9 mouse cellular contexts compared by ENCODE assay signal in genomic region chr1:187610336-187610948, GRCm38 (mm10). TPM values are rescaled to one million over a fixed set of nuclear protein-coding genes. Genes with fewer than 3 reads are reported as not detected.
DNase-seq lines count a peak whose midpoint lies in the region; ATAC-seq lines count a peak whose summit lies in the region.
"Had no signal": no experiment of that assay in that cellular context is flagged by ENCODE, and none has a peak within 500 bp of the region (broad histone marks: within the 10 kb centered on the region; RNA-seq: fewer than 3 reads in every experiment).

No protein-coding gene starts in this region.

- peak overlapping the region; percentile 59; the same call in 1 of the 2 replicates for H3K4me3 ChIP-seq in midbrain, embryonic 10.5 days
- H3K4me3 ChIP-seq in midbrain, embryonic 15.5 days: no peak overlapping the region
- peak overlapping the region; percentile 58 for H3K4me3 ChIP-seq in kidney, embryonic 15.5 days (replicated peaks)
- H3K4me3 ChIP-seq in stomach, embryonic 15.5 days (replicated peaks): 0 out of 2 replicates have a peak overlapping the region, but pooled peaks have one; percentile 47

- no peak for ATAC-seq in midbrain, embryonic 15.5 days (replicated peaks)
- no peak for ATAC-seq in kidney, embryonic 15.5 days (replicated peaks; ENCODE audit: low FRiP score)
- no peak for ATAC-seq in stomach, embryonic 15.5 days (ENCODE audit: insufficient read depth, low FRiP score, low read depth)

- 24% methylated on average over 9 of the region's 9 CpGs for WGBS in midbrain, embryonic 10.5 days
- 36% methylated on average over 9 of the region's 9 CpGs for WGBS in midbrain, embryonic 15.5 days
- 43% methylated on average over 8 of the region's 9 CpGs for WGBS in kidney, embryonic 15.5 days
- WGBS in stomach, embryonic 15.5 days: 44% methylated on average over 8 of the region's 9 CpGs

- peaks cover 79% of the 10 kb centered on the region for H3K27me3 ChIP-seq in midbrain, embryonic 10.5 days (ENCODE audit: low read depth, poor library complexity, severe bottlenecking)
- H3K27me3 ChIP-seq in midbrain, embryonic 15.5 days (replicated peaks): peaks cover 67% of the 10 kb centered on the region
- peaks cover 66% of the 10 kb centered on the region for H3K27me3 ChIP-seq in kidney, embryonic 15.5 days
- peaks cover 44% of the 10 kb centered on the region for H3K27me3 ChIP-seq in stomach, embryonic 15.5 days (replicated peaks)

- H3K36me3 ChIP-seq in midbrain, embryonic 10.5 days: no peaks in the 10 kb centered on the region
- no peaks in the 10 kb centered on the region for H3K36me3 ChIP-seq in midbrain, embryonic 15.5 days (replicated peaks)
- no peaks in the 10 kb centered on the region for H3K36me3 ChIP-seq in kidney, embryonic 15.5 days
- no peaks in the 10 kb centered on the region for H3K36me3 ChIP-seq in stomach, embryonic 15.5 days
- H3K36me3 ChIP-seq: neural tube, embryonic 12.5 days had no signal

- no peak overlapping the region for H3K27ac ChIP-seq in midbrain, embryonic 10.5 days (replicated peaks)
- H3K27ac ChIP-seq in midbrain, embryonic 15.5 days: no peak overlapping the region
- H3K27ac ChIP-seq in kidney, embryonic 15.5 days: 0 out of 2 replicates have a peak overlapping the region, but pooled peaks have one; percentile 56
- no peak overlapping the region for H3K27ac ChIP-seq in stomach, embryonic 15.5 days
- H3K27ac ChIP-seq: neural tube, embryonic 12.5 days had no signal

- H3K9ac ChIP-seq in midbrain, embryonic 15.5 days: no peak overlapping the region
- no peak overlapping the region; the same call in 1 of the 2 replicates for H3K9ac ChIP-seq in kidney, embryonic 15.5 days
- no peak overlapping the region for H3K9ac ChIP-seq in stomach, embryonic 15.5 days
- H3K9ac ChIP-seq: neural tube, embryonic 12.5 days had no signal

- no peak overlapping the region for H3K4me2 ChIP-seq in midbrain, embryonic 15.5 days
- H3K4me2 ChIP-seq in kidney, embryonic 15.5 days: peak overlapping the region; percentile 95
- H3K4me2 ChIP-seq in stomach, embryonic 15.5 days: peak overlapping the region; percentile 92

- DNase-seq in adrenal gland, adult 2 months: peak; percentile 40
- DNase-seq in adrenal gland, postnatal 4 days (ENCODE audit: low spot score in 2 of 2): no peak
- peak; percentile 14 for DNase-seq in midbrain, embryonic 10.5 days (ENCODE audit: low spot score)
- DNase-seq in embryo, embryonic 11 days: no peak
- no peak for DNase-seq in gastrocnemius, postnatal 25 days

- H3K9me3 ChIP-seq in midbrain, embryonic 10.5 days (replicated peaks): no peaks in the 10 kb centered on the region
- no peaks in the 10 kb centered on the region for H3K9me3 ChIP-seq in midbrain, embryonic 15.5 days
- H3K9me3 ChIP-seq in kidney, embryonic 15.5 days (replicated peaks): no peaks in the 10 kb centered on the region
- no peaks in the 10 kb centered on the region for H3K9me3 ChIP-seq in stomach, embryonic 15.5 days
- H3K9me3 ChIP-seq: neural tube, embryonic 12.5 days had no signal

- peaks cover 54% of the 10 kb centered on the region for H3K4me1 ChIP-seq in midbrain, embryonic 10.5 days
- H3K4me1 ChIP-seq in midbrain, embryonic 15.5 days: peaks cover 46% of the 10 kb centered on the region
- H3K4me1 ChIP-seq in kidney, embryonic 15.5 days: peaks cover 68% of the 10 kb centered on the region
- peaks cover 41% of the 10 kb centered on the region for H3K4me1 ChIP-seq in stomach, embryonic 15.5 days

RNA-seq across cellular contexts. Expression of gene Esrrg, which starts 1.9 kb away (rescaled TPM):
- total RNA-seq in adrenal gland, adult 2 months (2021): 10 to 100 TPM; 14.8 to 17.7 TPM
- polyA plus RNA-seq in adrenal gland, adult 2 months (2012; rRNA removed): 2.1 and 3.1 TPM in 2 replicates
- 10 to 100 TPM; 20.0 to 27.2 TPM for total RNA-seq in adrenal gland, postnatal 4 days (2021)
- polyA plus RNA-seq in midbrain, embryonic 10.5 days (2016; fragmentation: Nextera tagmentation; extraction: Ambion mirVana): 2.0 and 3.5 TPM in 2 replicates
- 29.0 and 30.3 TPM in 2 replicates for polyA plus RNA-seq in midbrain, embryonic 15.5 days (2015; fragmentation: Nextera tagmentation; extraction: Ambion mirVana)
- 27.1 and 29.2 TPM in 2 replicates for polyA plus RNA-seq in kidney, embryonic 15.5 days (2015; fragmentation: Nextera tagmentation; extraction: Ambion mirVana)
- 8.2 and 9.7 TPM in 2 replicates for polyA plus RNA-seq in stomach, embryonic 15.5 days (2015; fragmentation: Nextera tagmentation; extraction: Ambion mirVana)
- total RNA-seq in gastrocnemius, postnatal 25 days (2021): 10 to 100 TPM; 15.1 to 24.8 TPM

Comparison
In these comparisons a context has a peak if more than half of its experiments do, and no peak if none do; other contexts are left out.
1. DNase-seq: peak in adrenal gland, adult 2 months (single experiment) and midbrain, embryonic 10.5 days (single experiment); none in adrenal gland, postnatal 4 days (0 of 2), embryo, embryonic 11 days (single experiment) and gastrocnemius, postnatal 25 days (single experiment).